Comparison of ENCODE assay signal across 10 mouse cellular contexts in the genomic region with DNA sequence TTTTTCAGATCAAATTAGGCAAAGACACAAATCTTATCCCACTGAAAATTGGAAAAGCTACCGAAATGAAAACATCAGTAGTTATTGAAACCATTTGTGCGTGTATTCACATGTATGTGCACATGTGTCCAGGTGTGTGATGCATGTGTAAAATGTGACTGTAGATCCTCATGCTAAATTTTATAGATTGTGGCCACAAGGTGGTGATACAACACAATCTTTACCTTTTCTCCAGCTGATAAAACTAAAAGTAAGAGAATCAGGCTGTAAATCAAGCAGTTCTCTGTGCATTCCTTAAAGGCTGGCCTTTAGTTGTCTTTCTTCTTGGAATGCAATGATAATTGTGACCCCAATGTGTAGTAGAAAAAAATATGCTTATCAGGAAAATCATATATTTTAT. TPM values are rescaled to one million over a fixed set of nuclear protein-coding genes. Genes with fewer than 3 reads are reported as not detected.
DNase-seq lines count a peak whose midpoint lies in the region; ATAC-seq and TF ChIP-seq lines count a peak whose summit lies in the region.
"Had no signal": no experiment of that assay in that cellular context is flagged by ENCODE, and none has a peak within 500 bp of the region (broad histone marks: within the 10 kb centered on the region; RNA-seq: fewer than 3 reads in every experiment).

No protein-coding gene starts in this region.

- TF ChIP-seq CTCF in liver, adult 2 months (IDR thresholded peaks at IDR 0.05; ENCODE audit: low read depth, low read length), result no peak

- no peak for TF ChIP-seq POLR2A in liver, adult 2 months (IDR thresholded peaks at IDR 0.05; ENCODE audit: extremely low read depth, insufficient read depth, low read length)

- no peaks in the 10 kb centered on the region for H3K4me1 ChIP-seq in liver, adult 2 months (ENCODE audit: control insufficient read depth, insufficient read depth, low read length)
- H3K4me1 ChIP-seq in liver, embryonic 11.5 days (replicated peaks; ENCODE audit: control insufficient read depth, insufficient read depth, low read length), result no peaks in the 10 kb centered on the region

- no peaks in the 10 kb centered on the region for H3K36me3 ChIP-seq in liver, adult 2 months (ENCODE audit: control insufficient read depth, insufficient read depth, low read length)
- H3K36me3 ChIP-seq in liver, embryonic 11.5 days (ENCODE audit: control insufficient read depth, insufficient read depth, low read length), result no peaks in the 10 kb centered on the region
- H3K36me3 ChIP-seq: heart, embryonic 13.5 days had no signal

- no peaks in the 10 kb centered on the region for H3K9me3 ChIP-seq in liver, embryonic 11.5 days (ENCODE audit: control insufficient read depth, low read length)
- H3K9me3 ChIP-seq: heart, embryonic 13.5 days had no signal

- no peak overlapping the region for H3K4me3 ChIP-seq in liver, adult 2 months (ENCODE audit: insufficient read depth, low read depth, low read length)
- H3K4me3 ChIP-seq in liver, embryonic 11.5 days (ENCODE audit: low read depth, low read length), result no peak overlapping the region
- H3K4me3 ChIP-seq: heart, embryonic 13.5 days had no signal

- no peak overlapping the region for H3K9ac ChIP-seq in liver, adult 2 months (ENCODE audit: low read depth, low read length)
- no peak overlapping the region for H3K9ac ChIP-seq in liver, embryonic 11.5 days (ENCODE audit: low read depth, low read length)
- H3K9ac ChIP-seq: heart, embryonic 13.5 days had no signal

- no peak overlapping the region for H3K4me2 ChIP-seq in liver, embryonic 11.5 days
- H3K4me2 ChIP-seq: heart, embryonic 13.5 days had no signal

- peak; percentile 67; the same call in 1 of the 2 replicates for ATAC-seq in frontal cortex, adult (ENCODE audit: low TSS enrichment)
- no peak for ATAC-seq in liver, embryonic 11.5 days (replicated peaks; ENCODE audit: low FRiP score)

- 42% methylated on average over 2 of the region's 2 CpGs for WGBS in liver, adult 2 months
- WGBS in liver, embryonic 11.5 days, result 47% methylated on average over 2 of the region's 2 CpGs

- no peak overlapping the region for H3K27ac ChIP-seq in liver, adult 2 months (replicated peaks; ENCODE audit: insufficient read depth, low read depth, low read length)
- H3K27ac ChIP-seq in liver, embryonic 11.5 days (ENCODE audit: low read depth, low read length), result no peak overlapping the region
- H3K27ac ChIP-seq: heart, embryonic 13.5 days; macrophage had no signal

- DNase-seq in frontal cortex, postnatal 14 days (ENCODE audit: low spot score in 2 of 2), result no peak
- peak; percentile 41 for DNase-seq in liver, adult 2 months (ENCODE audit: extremely low read depth, low read depth, low spot score)
- DNase-seq in liver, result no peak
- peak; percentile 54 to 78 for DNase-seq in cerebellum, postnatal 14 days
- peak; percentile 67 for DNase-seq in mesoderm, embryonic 11.5 days (ENCODE audit: low read depth, low spot score)
- DNase-seq in thymus, postnatal 10 days (ENCODE audit: low spot score in 2 of 2), result no peak
- no peak for DNase-seq in liver, embryonic 11.5 days (ENCODE audit: low spot score)

- no peaks in the 10 kb centered on the region for H3K79me2 ChIP-seq in liver, adult 2 months (ENCODE audit: control insufficient read depth, insufficient read depth, low read length)

- H3K27me3 ChIP-seq in liver, adult 2 months (ENCODE audit: control insufficient read depth, insufficient read depth, low read length), result no peaks in the 10 kb centered on the region
- H3K27me3 ChIP-seq in liver, embryonic 11.5 days (replicated peaks; ENCODE audit: control insufficient read depth, insufficient read depth, low read length), result no peaks in the 10 kb centered on the region
- H3K27me3 ChIP-seq: heart, embryonic 13.5 days had no signal

RNA-seq across cellular contexts. Expression of a gene that starts 34.0 kb away (rescaled TPM):
- total RNA-seq in liver, adult 2 months (2014; rRNA removed), result not detected in 2 replicates
- polyA plus RNA-seq in liver, adult 2 months (2012; rRNA removed), result not detected in 2 replicates
- not detected in 2 replicates for polyA plus RNA-seq in liver, embryonic 11.5 days (2014; fragmentation: Nextera tagmentation; extraction: Ambion mirVana)
- polyA plus RNA-seq: heart, embryonic 13.5 days; macrophage had no signal

Comparison
In these comparisons a context has a peak if more than half of its experiments do, and no peak if none do; other contexts are left out.
1. DNase-seq: peak in liver, adult 2 months (single experiment), cerebellum, postnatal 14 days (2 of 2) and mesoderm, embryonic 11.5 days (single experiment); none in frontal cortex, postnatal 14 days (0 of 2), liver (single experiment), thymus, postnatal 10 days (0 of 2) and liver, embryonic 11.5 days (single experiment).